Mouse (Mus musculus) embryonic fibroblast, embryonic 13.5 days (primary cell): ENCODE data around the gene As3mt. TPM values are rescaled to one million over a fixed set of nuclear protein-coding genes. Genes with fewer than 3 reads are reported as not detected.

Source experiments
- H3K27ac ChIP-seq: 2 replicates; pipeline ENCODE4 v1.5.1; 2012; ENCODE audit warnings: low read length, control low read depth, inconsistent platforms; ENCODE audit not compliant: insufficient read depth
- H3K4me1 ChIP-seq: 2 replicates; pipeline ENCODE4 v1.6.1; 2011; ENCODE audit warnings: low read length; ENCODE audit not compliant: control insufficient read depth, insufficient read depth
- H3K4me3 ChIP-seq: 2 replicates; pipeline ENCODE4 v1.5.1; 2011; ENCODE audit warnings: mild to moderate bottlenecking, control low read depth, low read length; ENCODE audit not compliant: insufficient read depth
- CTCF ChIP-seq: IDR thresholded peaks from 2 replicates; pipeline ENCODE4 v1.5.1; 2011; ENCODE audit warnings: mild to moderate bottlenecking, control low read depth, low read length, moderate library complexity, borderline replicate concordance; ENCODE audit not compliant: insufficient read depth
- POLR2A ChIP-seq: IDR thresholded peaks from 2 replicates; pipeline ENCODE4 v1.6.1; 2011; ENCODE audit warnings: low read depth, mild to moderate bottlenecking, control low read depth, low read length, moderate library complexity
- polyA plus RNA-seq: library from polyadenylated mRNA; stranded (reverse); fragments of >200 nt; gene quantifications from 2 replicates; pipeline ENCODE4 v1.2.4, GENCODE M21; 2011; ENCODE audit warnings: low read depth; ENCODE audit not compliant: missing spikeins, insufficient read length

Gene As3mt
- polyA plus RNA-seq, 1 experiment, result 5.6 TPM

GRCm38 (mm10) chr19:46761247-46761946, 54.1 kb downstream of the As3mt start, which contains the start of gene Cnnm2:
Gene Cnnm2, plus strand, starts transcription at chr19:46761596.
- TF ChIP-seq POLR2A (peak; percentile 79), CTCF (no peak)
- no peak within 1 kb of the TSS for H3K27ac ChIP-seq
- H3K4me3 ChIP-seq, result peak within 1 kb of the TSS; percentile 78
- no peaks in the 10 kb centered on the region for H3K4me1 ChIP-seq

- no peaks in the 10 kb centered on the region for H3K4me1 ChIP-seq
- TF ChIP-seq CTCF (no peak), POLR2A (no peak)
- peak overlapping the region; percentile 78 for H3K4me3 ChIP-seq
- no peak overlapping the region for H3K27ac ChIP-seq
Measured at GRCm38 (mm10) chr19:46761971-46762290, 54.7 kb downstream of the As3mt start.

- TF ChIP-seq POLR2A, result no peak
- no peak for TF ChIP-seq CTCF
- Histone ChIP-seq H3K4me3 (peak overlapping the region; percentile 78), H3K27ac (no peak overlapping the region), H3K4me1 (no peaks in the 10 kb centered on the region)
Measured at GRCm38 (mm10) chr19:46762291-46762991, 55.2 kb downstream of the As3mt start.

- TF ChIP-seq POLR2A, result no peak
- no peak for TF ChIP-seq CTCF
- Histone ChIP-seq H3K27ac (no peak overlapping the region), H3K4me3 (peak overlapping the region; percentile 78), H3K4me1 (no peaks in the 10 kb centered on the region)
Measured at GRCm38 (mm10) chr19:46762992-46763342, 55.7 kb downstream of the As3mt start.

- TF ChIP-seq CTCF (no peak), POLR2A (no peak)
- no peaks in the 10 kb centered on the region for H3K4me1 ChIP-seq
- H3K4me3 ChIP-seq, result peak overlapping the region; percentile 78; the same call in 1 of the 2 replicates
- H3K27ac ChIP-seq, result no peak overlapping the region
Measured at GRCm38 (mm10) chr19:46763356-46763755, 56.1 kb downstream of the As3mt start.

GRCm38 (mm10) chr19:46763932-46764762, 56.9 kb downstream of the As3mt start:
- H3K4me1 ChIP-seq, result no peaks in the 10 kb centered on the region
- no peak for TF ChIP-seq CTCF
- no peak for TF ChIP-seq POLR2A
- no peak overlapping the region for H3K27ac ChIP-seq
- H3K4me3 ChIP-seq, result 0 out of 2 replicates have a peak overlapping the region, but pooled peaks have one; percentile 7

- no peak for TF ChIP-seq CTCF
- no peak for TF ChIP-seq POLR2A
- H3K27ac ChIP-seq, result no peak overlapping the region
- H3K4me1 ChIP-seq, result no peaks in the 10 kb centered on the region
- H3K4me3 ChIP-seq, result no peak overlapping the region
Measured at GRCm38 (mm10) chr19:46764763-46765117, 57.5 kb downstream of the As3mt start.

GRCm38 (mm10) chr19:46766125-46766524, 58.9 kb downstream of the As3mt start:
- no peaks in the 10 kb centered on the region for H3K4me1 ChIP-seq
- TF ChIP-seq POLR2A, result no peak
- TF ChIP-seq CTCF, result no peak

GRCm38 (mm10) chr19:46769759-46770158, 62.5 kb downstream of the As3mt start:
- TF ChIP-seq POLR2A (no peak), CTCF (no peak)
- no peak overlapping the region for H3K4me3 ChIP-seq
- no peak overlapping the region for H3K27ac ChIP-seq
- no peaks in the 10 kb centered on the region for H3K4me1 ChIP-seq

More at GRCm38 (mm10) chr19:46766125-46766524, 58.9 kb downstream of the As3mt start:
- Histone ChIP-seq H3K27ac (no peak overlapping the region), H3K4me3 (no peak overlapping the region)
